Mouse (Mus musculus): ENCODE measurements around the gene Retreg3. TPM values are rescaled to one million over a fixed set of nuclear protein-coding genes. Genes with fewer than 3 reads are reported as not detected.
A peak's percentile ranks its signal among the peaks of the same experiment; 100 is the strongest.

Retreg3 gene
- polyA plus RNA-seq, 1 experiment from 2014 or later, result 19.2 TPM

DNA sequence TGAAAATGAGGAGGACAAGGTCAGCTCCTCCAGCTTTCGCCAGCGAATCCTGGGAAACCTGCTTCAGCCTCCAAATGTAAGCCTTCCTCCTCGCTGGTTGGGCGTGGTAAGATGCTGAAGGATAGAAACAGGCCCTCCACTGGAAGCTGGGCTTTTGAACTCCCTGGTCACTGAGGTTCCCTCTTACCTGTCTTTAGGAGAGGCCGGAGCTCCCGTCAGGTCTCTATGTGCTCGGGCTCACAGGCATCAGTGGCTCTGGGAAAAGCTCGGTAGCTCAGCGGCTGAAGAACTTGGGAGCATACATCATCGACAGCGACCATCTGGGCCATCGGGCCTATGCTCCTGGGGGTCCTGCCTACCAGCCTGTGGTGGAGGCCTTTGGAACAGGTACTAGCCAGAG is 34.9 kb downstream of the Retreg3 start:
- 0 out of 2 replicates have a peak overlapping the region, but pooled peaks have one; percentile 7 for H3K27ac ChIP-seq

DNA sequence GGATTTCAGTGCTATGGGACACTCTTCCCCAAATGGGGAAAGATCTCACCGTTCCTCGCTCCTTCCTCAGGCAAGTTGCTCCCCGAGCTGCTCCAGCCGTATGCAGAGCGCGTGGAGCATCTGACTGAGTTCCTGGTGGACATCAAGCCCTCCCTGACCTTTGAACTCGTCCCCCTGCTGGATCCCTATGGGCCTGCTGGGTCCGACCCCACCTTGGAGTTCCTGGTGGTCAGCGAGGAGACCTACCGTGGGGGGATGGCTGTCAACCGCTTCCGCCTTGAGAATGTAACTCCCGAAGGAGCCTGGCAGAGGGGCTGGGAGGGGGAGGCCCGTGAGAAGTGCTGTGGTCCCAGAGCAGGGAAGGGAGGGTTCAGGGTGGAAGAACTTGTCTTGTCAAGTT is 35.4 kb downstream of the Retreg3 start:
- peaks cover 42% of the 10 kb centered on the region for H3K4me1 ChIP-seq
- WGBS, result 82% methylated on average over 14 of the region's 14 CpGs
- H3K4me2 ChIP-seq, result no peak overlapping the region; the same call in 1 of the 2 replicates

More for the DNA sequence above, 34.9 kb downstream of the Retreg3 start:
- Histone ChIP-seq H3K4me2 (no peak overlapping the region), H3K4me1 (peaks cover 36% of the 10 kb centered on the region), H3K36me3 (peaks cover 33% of the 10 kb centered on the region), H3K4me3 (no peak overlapping the region), H3K9me3 (no peaks in the 10 kb centered on the region), H3K27me3 (peaks cover 20% of the 10 kb centered on the region), H3K9ac (no peak overlapping the region)
- no peak for ATAC-seq (ENCODE audit: insufficient number of reproducible peaks, insufficient read depth, low FRiP score, low TSS enrichment, low read depth)
- 92% methylated on average over 12 of the region's 12 CpGs for WGBS

GRCm38 (mm10) chr11:101083083-101083697 is 36.5 kb downstream of the Retreg3 start:
- H3K9ac ChIP-seq, result peak overlapping the region; percentile 88
- WGBS, result 30% methylated on average over 19 of the region's 19 CpGs
- peak overlapping the region; percentile 87 for H3K27ac ChIP-seq
- H3K4me1 ChIP-seq, result peaks cover 41% of the 10 kb centered on the region
- peak overlapping the region; percentile 71 for H3K4me3 ChIP-seq
- ATAC-seq (ENCODE audit: insufficient number of reproducible peaks, insufficient read depth, low FRiP score, low TSS enrichment, low read depth), result no peak
- H3K36me3 ChIP-seq, result peaks cover 19% of the 10 kb centered on the region
- H3K9me3 ChIP-seq, result no peaks in the 10 kb centered on the region
- peak overlapping the region; percentile 99 for H3K4me2 ChIP-seq
- H3K27me3 ChIP-seq, result peaks cover 36% of the 10 kb centered on the region

More for the DNA sequence above, 35.4 kb downstream of the Retreg3 start:
- H3K9ac ChIP-seq, result 0 out of 2 replicates have a peak overlapping the region, but pooled peaks have one; percentile 88
- H3K9me3 ChIP-seq, result no peaks in the 10 kb centered on the region
- H3K27me3 ChIP-seq, result peaks cover 26% of the 10 kb centered on the region
- H3K4me3 ChIP-seq, result no peak overlapping the region
- ATAC-seq (ENCODE audit: insufficient number of reproducible peaks, insufficient read depth, low FRiP score, low TSS enrichment, low read depth), result no peak
- H3K27ac ChIP-seq, result no peak overlapping the region
- peaks cover 27% of the 10 kb centered on the region for H3K36me3 ChIP-seq

- peak within 1 kb of the TSS; percentile 71 for H3K4me3 ChIP-seq
- ATAC-seq (ENCODE audit: insufficient number of reproducible peaks, insufficient read depth, low FRiP score, low TSS enrichment, low read depth), result peak; percentile 84
- H3K4me1 ChIP-seq, result peaks cover 34% of the 10 kb centered on the region
Observed at GRCm38 (mm10) chr11:101082208-101083082, 37.2 kb downstream of the Retreg3 start, which contains the start of gene Coasy. Gene Coasy (plus strand): TSS chr11:101082565.

GRCm38 (mm10) chr11:101081659-101082058 is 38.0 kb downstream of the Retreg3 start:
- Histone ChIP-seq H3K9me3 (no peaks in the 10 kb centered on the region), H3K4me1 (peaks cover 30% of the 10 kb centered on the region), H3K27me3 (peaks cover 51% of the 10 kb centered on the region), H3K9ac (peak overlapping the region; percentile 88), H3K36me3 (peaks cover 15% of the 10 kb centered on the region), H3K27ac (peak overlapping the region; percentile 87; the same call in 1 of the 2 replicates), H3K4me3 (peak overlapping the region; percentile 71), H3K4me2 (peak overlapping the region; percentile 99)
- no peak for ATAC-seq (ENCODE audit: insufficient number of reproducible peaks, insufficient read depth, low FRiP score, low TSS enrichment, low read depth)
- WGBS, result 5% methylated on average over 10 of the region's 10 CpGs

More at GRCm38 (mm10) chr11:101082208-101083082, 37.2 kb downstream of the Retreg3 start, which contains the start of gene Coasy:
- H3K36me3 ChIP-seq, result peaks cover 15% of the 10 kb centered on the region
- peak within 1 kb of the TSS; percentile 88 for H3K9ac ChIP-seq
- no peaks in the 10 kb centered on the region for H3K9me3 ChIP-seq
- H3K27ac ChIP-seq, result peak within 1 kb of the TSS; percentile 87
- H3K27me3 ChIP-seq, result peaks cover 44% of the 10 kb centered on the region
- peak within 1 kb of the TSS; percentile 99 for H3K4me2 ChIP-seq
- 0% methylated on average over 51 of the region's 51 CpGs for WGBS

DNA sequence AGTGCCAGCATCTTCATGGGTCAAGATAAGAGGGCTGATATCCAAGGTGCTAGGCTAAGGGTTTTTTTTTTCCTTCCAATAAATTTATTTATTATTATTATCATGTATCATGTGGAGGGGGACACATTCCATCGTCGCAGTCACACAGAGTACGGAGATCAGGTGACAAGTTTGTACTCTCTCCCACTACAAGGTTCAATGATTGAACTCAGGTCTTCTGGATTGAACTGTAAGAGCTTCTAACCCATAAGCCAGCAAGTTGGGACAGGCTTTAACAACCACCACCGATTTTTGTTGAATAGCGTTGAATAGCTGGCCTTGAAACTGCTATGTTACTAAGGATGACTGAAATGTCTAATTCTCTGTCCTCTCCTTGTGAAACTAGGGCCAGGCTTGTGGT is 39.3 kb downstream of the Retreg3 start:
- Histone ChIP-seq H3K9ac (no peak overlapping the region), H3K27ac (no peak overlapping the region), H3K36me3 (peaks cover 10% of the 10 kb centered on the region), H3K4me3 (no peak overlapping the region), H3K27me3 (peaks cover 58% of the 10 kb centered on the region), H3K9me3 (no peaks in the 10 kb centered on the region), H3K4me1 (peaks cover 24% of the 10 kb centered on the region), H3K4me2 (no peak overlapping the region)
- 51% methylated on average over 5 of the region's 5 CpGs for WGBS
- no peak for ATAC-seq (ENCODE audit: insufficient number of reproducible peaks, insufficient read depth, low FRiP score, low TSS enrichment, low read depth)

DNA sequence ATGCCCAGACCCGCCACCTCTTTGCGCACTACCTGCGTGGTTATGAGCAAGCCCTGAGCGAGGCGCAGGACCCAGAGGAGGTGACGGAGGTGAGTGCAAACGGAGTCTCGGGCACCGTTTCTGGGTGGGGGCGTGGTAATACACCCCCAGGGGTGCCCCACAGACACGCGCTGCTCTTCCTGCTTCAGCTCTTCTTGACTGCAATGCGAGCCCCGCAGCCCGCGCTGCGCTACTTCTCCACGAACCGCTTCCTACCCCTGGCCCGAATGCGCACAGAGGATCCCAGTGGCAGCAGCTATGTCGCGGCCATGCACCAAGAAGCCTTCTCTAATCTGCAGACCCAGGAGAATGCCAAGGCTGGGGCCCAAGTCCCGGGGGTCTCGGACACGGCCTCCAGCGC is 39.9 kb downstream of the Retreg3 start:
- H3K4me3 ChIP-seq, result peak overlapping the region; percentile 24
- peak overlapping the region; percentile 28; the same call in 1 of the 2 replicates for H3K9ac ChIP-seq
- WGBS, result 2% methylated on average over 27 of the region's 27 CpGs
- peaks cover 58% of the 10 kb centered on the region for H3K27me3 ChIP-seq
- H3K36me3 ChIP-seq, result peaks cover 3% of the 10 kb centered on the region; the same call in 1 of the 2 replicates
- no peaks in the 10 kb centered on the region for H3K9me3 ChIP-seq
- no peak for ATAC-seq (ENCODE audit: insufficient number of reproducible peaks, insufficient read depth, low FRiP score, low TSS enrichment, low read depth)
- peaks cover 24% of the 10 kb centered on the region for H3K4me1 ChIP-seq
- H3K4me2 ChIP-seq, result peak overlapping the region; percentile 49
- H3K27ac ChIP-seq, result no peak overlapping the region

GRCm38 (mm10) chr11:101078121-101078520 is 41.6 kb downstream of the Retreg3 start, which contains the start of gene Hsd17b1:
Gene Hsd17b1 (plus strand): TSS chr11:101078411.
- 69% methylated on average over 9 of the region's 9 CpGs for WGBS
- H3K4me2 ChIP-seq, result peak within 1 kb of the TSS; percentile 49; the same call in 1 of the 2 replicates
- H3K27ac ChIP-seq, result no peak within 1 kb of the TSS
- no peak within 1 kb of the TSS for H3K9ac ChIP-seq
- H3K4me3 ChIP-seq, result 0 out of 2 replicates have a peak within 1 kb of the TSS, but pooled peaks have one; percentile 24
- no peaks in the 10 kb centered on the region for H3K36me3 ChIP-seq
- peaks cover 16% of the 10 kb centered on the region for H3K4me1 ChIP-seq
- H3K9me3 ChIP-seq, result no peaks in the 10 kb centered on the region
- peaks cover 61% of the 10 kb centered on the region for H3K27me3 ChIP-seq
- no peak for ATAC-seq (ENCODE audit: insufficient number of reproducible peaks, insufficient read depth, low FRiP score, low TSS enrichment, low read depth)

GRCm38 (mm10) chr11:101071810-101072428 is 47.8 kb downstream of the Retreg3 start:
- no peak for ATAC-seq (ENCODE audit: insufficient number of reproducible peaks, insufficient read depth, low FRiP score, low TSS enrichment, low read depth)
- 63% methylated on average over 14 of the region's 14 CpGs for WGBS

DNA sequence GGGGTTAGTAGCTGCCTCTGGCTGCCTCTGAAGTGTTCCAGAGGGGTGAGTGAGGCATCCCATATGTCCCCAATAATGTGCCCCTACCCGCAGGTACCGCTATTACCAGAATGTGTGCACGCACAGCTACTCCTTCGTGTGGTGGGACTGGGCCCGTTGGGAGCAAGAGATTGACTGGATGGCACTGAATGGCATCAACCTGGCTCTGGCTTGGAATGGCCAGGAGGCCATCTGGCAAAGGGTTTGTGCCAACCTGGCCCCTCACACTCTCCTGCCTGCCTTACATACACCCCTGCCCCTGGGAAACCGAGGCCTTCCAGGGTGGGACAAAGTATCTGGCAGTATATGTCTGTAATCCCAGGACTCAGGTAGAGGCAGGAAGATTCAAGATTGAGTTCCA is 48.7 kb downstream of the Retreg3 start:
- no peak for ATAC-seq (ENCODE audit: insufficient number of reproducible peaks, insufficient read depth, low FRiP score, low TSS enrichment, low read depth)
- Histone ChIP-seq H3K4me3 (no peak overlapping the region; the same call in 1 of the 2 replicates), H3K4me2 (peak overlapping the region; percentile 98)

More at GRCm38 (mm10) chr11:101071810-101072428, 47.8 kb downstream of the Retreg3 start:
- Histone ChIP-seq H3K4me1 (peaks cover 16% of the 10 kb centered on the region), H3K27me3 (peaks cover 41% of the 10 kb centered on the region), H3K27ac (no peak overlapping the region), H3K4me2 (no peak overlapping the region), H3K9me3 (no peaks in the 10 kb centered on the region), H3K36me3 (no peaks in the 10 kb centered on the region), H3K4me3 (no peak overlapping the region), H3K9ac (no peak overlapping the region)

GRCm38 (mm10) chr11:101070189-101070527 is 49.5 kb downstream of the Retreg3 start:
- H3K27ac ChIP-seq, result no peak overlapping the region
- H3K4me1 ChIP-seq, result peaks cover 21% of the 10 kb centered on the region
- WGBS, result under 1% methylated on average over 36 of the region's 36 CpGs
- H3K9me3 ChIP-seq, result no peaks in the 10 kb centered on the region
- H3K36me3 ChIP-seq, result no peaks in the 10 kb centered on the region
- H3K9ac ChIP-seq, result peak overlapping the region; percentile 79
- peaks cover 32% of the 10 kb centered on the region for H3K27me3 ChIP-seq
- H3K4me2 ChIP-seq, result peak overlapping the region; percentile 98
- peak; percentile 34; the same call in 1 of the 2 replicates for ATAC-seq (ENCODE audit: insufficient number of reproducible peaks, insufficient read depth, low FRiP score, low TSS enrichment, low read depth)
- H3K4me3 ChIP-seq, result peak overlapping the region; percentile 72

More for the DNA sequence above, 48.7 kb downstream of the Retreg3 start:
- no peak overlapping the region for H3K9ac ChIP-seq
- 68% methylated on average over 6 of the region's 6 CpGs for WGBS
- H3K27me3 ChIP-seq, result peaks cover 32% of the 10 kb centered on the region
- no peaks in the 10 kb centered on the region for H3K36me3 ChIP-seq
- H3K27ac ChIP-seq, result no peak overlapping the region
- no peaks in the 10 kb centered on the region for H3K9me3 ChIP-seq
- H3K4me1 ChIP-seq, result peaks cover 21% of the 10 kb centered on the region

Data from embryonic facial prominence, embryonic 13.5 days (tissue).